Mouse (Mus musculus) stomach, postnatal 0 days (tissue): ENCODE measurements at regions not wholly inside any gene's neighbourhood (a gene's known extent, or its start where the extent isn't known, plus 50 kb on each side); places are given as distances from the start of the nearest gene placed in this dataset.
"Not testable (repeated sequence)": the region's sequence is repeated elsewhere in the genome, so short reads cannot be mapped to it uniquely, and the experiment has no call there.

Source experiments
- ATAC-seq: fragments of 200-750 bp; cut with Nextera tagmentation; 2 replicates; pipeline ENCODE4 v1.8.0; 2017; ENCODE audit not compliant: low FRiP score, low TSS enrichment
- DNase-seq: peaks from one replicate; pipeline ENCODE4 v3.0.0-alpha.2; 2016; ENCODE audit warnings: low spot score
- H3K27ac ChIP-seq: fragments of 300-500 bp; sonication (generic); replicated peaks from 2 replicates; pipeline ENCODE4 v1.5.1; 2014; ENCODE audit warnings: mild to moderate bottlenecking, control low read depth
- H3K27me3 ChIP-seq: fragments of 300-500 bp; sonication (generic); 2 replicates; pipeline ENCODE4 v1.6.1; 2014; ENCODE audit warnings: low read length; ENCODE audit not compliant: control insufficient read depth, insufficient read depth
- H3K36me3 ChIP-seq: fragments of 300-500 bp; sonication (generic); 2 replicates; pipeline ENCODE4 v1.6.1; 2014; ENCODE audit warnings: low read length, mixed read lengths; ENCODE audit not compliant: control insufficient read depth, insufficient read depth
- H3K4me1 ChIP-seq: fragments of 300-500 bp; sonication (generic); replicated peaks from 2 replicates; pipeline ENCODE4 v1.6.1; 2014; ENCODE audit warnings: antibody characterized with exemption; ENCODE audit not compliant: control insufficient read depth, insufficient read depth
- H3K4me2 ChIP-seq: fragments of 300-500 bp; sonication (generic); replicated peaks from 2 replicates; pipeline ENCODE4 v1.6.1; 2014; ENCODE audit warnings: low read depth, mild to moderate bottlenecking, control low read depth, moderate library complexity
- H3K4me3 ChIP-seq: fragments of 300-500 bp; sonication (generic); 2 replicates; pipeline ENCODE4 v1.5.1; 2014; ENCODE audit warnings: low read depth, low read length, control low read depth
- H3K9ac ChIP-seq: fragments of 300-500 bp; sonication (generic); 2 replicates; pipeline ENCODE4 v1.6.1; 2014; ENCODE audit warnings: mild to moderate bottlenecking, low read length, control low read depth, mixed read lengths
- H3K9me3 ChIP-seq: fragments of 300-500 bp; sonication (generic); 2 replicates; pipeline ENCODE4 v1.6.1; 2016; ENCODE audit warnings: low read length; ENCODE audit not compliant: control insufficient read depth
- CTCF ChIP-seq: IDR thresholded peaks from 2 replicates; pipeline ENCODE4 v1.5.1; 2016; ENCODE audit warnings: antibody characterized with exemption, low read depth, mild to moderate bottlenecking, moderate library complexity
- EP300 ChIP-seq: optimal IDR thresholded peaks from 2 replicates; pipeline ENCODE3; 2016; ENCODE audit warnings: antibody characterized with exemption
- WGBS: fragments of 180-500 bp; shearing (Covaris S2); extraction: QIAGEN DNeasy Blood & Tissue Kit; methylation state at CpG from one replicate; pipeline ENCODE4 v1.1.7; 2014; 5-methylcytosine and 5-hydroxymethylcytosine counted together

- H3K27me3 ChIP-seq, result no peaks in the 10 kb centered on the region
- no peak overlapping the region for H3K9ac ChIP-seq
- no peaks in the 10 kb centered on the region for H3K4me1 ChIP-seq
- TF ChIP-seq CTCF, result no peak
- no peak for TF ChIP-seq EP300
- H3K4me2 ChIP-seq, result no peak overlapping the region
- no peaks in the 10 kb centered on the region for H3K9me3 ChIP-seq
- ATAC-seq (no peak), DNase-seq (no peak)
- WGBS, result 44% methylated on average over 2 of the region's 2 CpGs
- H3K36me3 ChIP-seq, result no peaks in the 10 kb centered on the region
- H3K27ac ChIP-seq, result no peak overlapping the region
- no peak overlapping the region for H3K4me3 ChIP-seq
Measured at GRCm38 (mm10) chr3:11323101-11323500, 987.6 kb upstream of the Gm38303 start.

DNA sequence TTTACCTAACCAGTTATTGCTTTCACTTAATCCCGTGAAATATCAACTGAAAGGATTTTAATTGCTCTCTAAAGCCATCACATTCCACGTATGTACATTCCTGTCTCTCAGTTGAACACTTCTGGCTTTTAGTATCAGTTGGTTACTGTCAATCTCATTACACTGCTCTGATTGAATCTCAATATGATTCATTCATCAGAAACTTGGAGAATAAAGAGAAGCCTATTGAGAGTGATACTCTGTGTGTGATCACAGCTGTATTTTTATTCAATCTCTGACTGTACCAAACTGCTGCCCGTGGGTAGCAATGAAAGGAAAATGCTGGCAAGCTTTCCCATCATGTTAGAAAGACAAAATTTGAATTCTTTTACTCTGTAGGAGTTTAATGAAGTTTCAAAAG is 957.5 kb upstream of the Gm38303 start:
- H3K4me3 ChIP-seq, result no peak overlapping the region
- WGBS, result 74% methylated on average over 3 of the region's 3 CpGs

DNA sequence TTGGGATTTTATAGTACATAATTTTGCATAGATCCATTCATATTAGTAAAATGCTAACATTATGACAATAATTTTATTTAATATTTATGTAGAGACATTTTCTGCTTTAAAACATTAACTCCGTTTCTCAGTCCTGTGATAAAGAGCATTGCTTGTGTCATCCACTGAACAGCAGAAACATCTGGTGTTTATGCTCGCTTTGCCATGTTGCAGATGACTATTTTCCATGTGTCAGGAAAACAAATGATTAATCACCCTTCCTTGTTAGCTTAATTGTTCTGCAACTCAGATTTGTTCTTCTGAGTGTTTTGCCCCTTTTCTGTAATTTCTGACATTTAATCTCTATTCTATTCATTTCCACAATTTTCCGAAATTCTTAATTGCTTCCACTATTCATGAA is 925.6 kb upstream of the Gm38303 start:
- Histone ChIP-seq H3K27me3 (no peaks in the 10 kb centered on the region), H3K4me3 (no peak overlapping the region), H3K4me2 (no peak overlapping the region), H3K4me1 (no peaks in the 10 kb centered on the region), H3K9ac (no peak overlapping the region), H3K27ac (no peak overlapping the region), H3K9me3 (no peaks in the 10 kb centered on the region), H3K36me3 (no peaks in the 10 kb centered on the region)
- TF ChIP-seq CTCF (no peak), EP300 (no peak)
- no peak for ATAC-seq
- no peak for DNase-seq
- 70% methylated on average over 3 of the region's 3 CpGs for WGBS

More for the DNA sequence above, 957.5 kb upstream of the Gm38303 start:
- Histone ChIP-seq H3K27me3 (no peaks in the 10 kb centered on the region), H3K36me3 (no peaks in the 10 kb centered on the region), H3K4me1 (no peaks in the 10 kb centered on the region), H3K4me2 (no peak overlapping the region), H3K27ac (no peak overlapping the region), H3K9ac (no peak overlapping the region), H3K9me3 (no peaks in the 10 kb centered on the region)
- DNase-seq (no peak), ATAC-seq (no peak)
- TF ChIP-seq CTCF, result no peak
- TF ChIP-seq EP300, result no peak

GRCm38 (mm10) chr3:11213996-11214395 is 878.5 kb upstream of the Gm38303 start:
- H3K9me3 ChIP-seq, result no peaks in the 10 kb centered on the region
- H3K36me3 ChIP-seq, result no peaks in the 10 kb centered on the region
- DNase-seq (no peak), ATAC-seq (no peak)
- no peak overlapping the region for H3K27ac ChIP-seq
- H3K4me2 ChIP-seq, result no peak overlapping the region
- H3K4me3 ChIP-seq, result no peak overlapping the region
- 79% methylated on average over 2 of the region's 2 CpGs for WGBS
- H3K4me1 ChIP-seq, result no peaks in the 10 kb centered on the region
- H3K27me3 ChIP-seq, result no peaks in the 10 kb centered on the region
- H3K9ac ChIP-seq, result no peak overlapping the region
- TF ChIP-seq EP300, result no peak
- no peak for TF ChIP-seq CTCF

DNA sequence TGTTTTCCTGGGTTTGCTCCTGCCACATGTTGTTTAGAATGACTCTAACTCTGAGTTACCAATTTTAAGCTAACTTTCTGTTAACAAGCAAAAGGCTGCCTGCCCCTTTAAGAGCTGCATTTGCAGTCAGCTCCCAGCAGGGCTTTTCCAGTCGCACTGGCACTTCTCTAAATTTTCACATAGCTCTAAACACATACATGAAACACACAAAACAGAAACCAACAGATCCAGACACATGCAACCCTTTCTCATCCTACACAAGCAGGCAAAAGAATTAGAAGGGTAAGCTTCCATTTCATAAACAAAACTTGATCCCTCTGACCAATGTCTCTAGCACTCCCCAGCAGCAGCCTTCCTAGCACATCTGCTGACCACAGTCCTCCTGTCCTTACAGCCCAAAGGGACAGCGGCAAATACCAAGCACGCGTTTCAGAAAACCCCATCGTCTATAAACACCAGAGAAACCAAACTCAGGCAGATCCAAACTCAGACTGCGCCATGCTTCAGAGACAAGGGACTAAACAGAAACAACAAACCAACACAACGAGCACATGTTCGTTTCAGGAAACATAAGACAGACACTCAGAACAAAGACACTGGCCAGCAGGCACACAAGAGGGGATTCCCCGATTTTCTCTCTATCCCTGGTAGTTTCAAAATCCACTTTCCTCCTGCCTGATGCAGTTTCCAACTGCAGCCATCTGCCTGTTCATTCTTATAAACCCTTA is 877.6 kb upstream of the Gm38303 start:
- not testable (repeated sequence) for DNase-seq, ATAC-seq, H3K27ac ChIP-seq, H3K27me3 ChIP-seq, H3K4me1 ChIP-seq, H3K9me3 ChIP-seq, H3K36me3 ChIP-seq, H3K9ac ChIP-seq
- WGBS, result 25% methylated on average over 9 of the region's 9 CpGs
- TF ChIP-seq CTCF, result peak; percentile 34; the same call in 1 of the 2 replicates
- peak overlapping the region; percentile 15; the same call in 1 of the 2 replicates for H3K4me3 ChIP-seq
- peak overlapping the region; percentile 14; the same call in 1 of the 2 replicates for H3K4me2 ChIP-seq

DNA sequence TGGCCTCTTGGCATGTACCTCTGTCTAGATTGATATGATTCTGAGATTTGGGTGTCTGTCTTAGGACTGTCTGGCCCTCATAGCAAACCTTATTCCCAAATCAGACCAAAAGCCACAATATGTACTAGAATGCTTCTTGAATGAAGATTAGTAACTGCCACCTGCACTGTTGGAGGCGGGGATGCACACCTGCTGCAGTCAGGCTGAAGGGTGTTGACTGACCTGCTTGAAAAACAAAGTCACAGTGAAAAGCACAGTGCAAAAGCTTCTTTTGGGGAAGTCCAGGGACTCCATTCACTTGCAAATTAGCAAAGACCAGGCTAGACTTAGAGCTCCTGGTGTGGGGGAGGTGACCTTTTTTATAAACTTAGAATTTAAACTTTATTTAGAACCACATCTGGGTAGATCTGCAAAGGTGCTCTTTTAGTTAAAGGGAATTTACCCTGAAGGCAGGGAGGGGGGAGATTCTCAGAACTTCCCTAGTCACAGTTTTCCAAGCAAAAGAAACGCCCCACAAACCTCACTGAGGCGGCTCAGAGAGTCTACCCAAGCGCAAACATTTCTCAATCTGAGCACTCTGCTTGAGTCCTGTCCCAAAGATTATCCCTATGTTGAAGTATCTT is 876.9 kb upstream of the Gm38303 start:
- not testable (repeated sequence) for DNase-seq, H3K9ac ChIP-seq, H3K36me3 ChIP-seq, H3K27ac ChIP-seq, H3K4me2 ChIP-seq, H3K9me3 ChIP-seq, ATAC-seq, H3K27me3 ChIP-seq, H3K4me3 ChIP-seq, H3K4me1 ChIP-seq
- 61% methylated on average over 4 of the region's 4 CpGs for WGBS

DNA sequence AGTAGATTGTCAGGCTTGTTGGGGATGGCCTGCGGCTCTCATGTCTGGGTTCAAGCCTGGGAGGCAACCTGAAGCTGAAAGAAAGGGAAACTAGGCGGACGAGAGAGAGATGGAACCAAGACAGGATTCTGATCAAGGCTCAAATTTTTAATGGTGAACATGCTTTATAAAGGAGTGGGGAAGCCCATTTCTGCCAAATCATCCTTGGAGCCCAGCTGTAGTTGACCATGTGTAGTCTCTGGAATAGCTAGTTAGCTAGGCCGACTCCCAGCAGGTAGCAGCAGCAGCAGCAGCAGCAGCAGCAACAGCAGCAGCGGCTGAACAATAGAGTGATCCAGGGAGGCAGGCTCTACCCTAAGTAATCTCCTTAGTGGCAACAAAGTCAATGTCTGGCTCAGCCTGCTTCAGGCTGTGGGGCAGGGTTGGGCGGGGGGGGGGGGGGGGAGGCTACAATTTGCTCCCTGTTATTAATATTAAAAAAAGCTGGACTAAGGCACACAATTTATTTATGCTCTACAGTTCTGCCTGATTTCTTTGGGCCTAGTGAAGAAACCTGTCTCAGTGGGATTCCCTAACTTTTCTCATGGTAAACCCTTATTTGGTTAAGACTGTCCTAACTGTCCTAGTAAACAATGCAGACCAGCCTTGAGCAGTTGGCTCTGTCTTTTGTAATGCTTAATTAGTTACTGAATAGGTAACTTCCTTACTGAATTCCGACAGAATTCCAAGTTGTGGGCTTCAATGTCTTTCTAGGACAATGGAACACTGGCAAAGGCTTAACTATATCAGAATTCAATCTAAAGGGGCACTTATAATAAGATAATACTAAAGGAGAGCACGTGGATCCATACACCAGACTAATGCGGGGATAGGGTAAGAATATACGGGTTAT is 875.7 kb upstream of the Gm38303 start:
- not testable (repeated sequence) for H3K36me3 ChIP-seq, H3K4me3 ChIP-seq, H3K4me1 ChIP-seq, ATAC-seq, H3K9me3 ChIP-seq, H3K4me2 ChIP-seq, H3K27me3 ChIP-seq, H3K9ac ChIP-seq, H3K27ac ChIP-seq, DNase-seq
- 74% methylated on average over 10 of the region's 10 CpGs for WGBS
